Mouse (Mus musculus): Measurements from ENCODE around the gene Rassf10. TPM values are rescaled to one million over a fixed set of nuclear protein-coding genes. Genes with fewer than 3 reads are reported as not detected.

The Rassf10 gene
- polyA plus RNA-seq, 2 experiments: 0.01 to 0.04 TPM

GRCm38 (mm10) chr7:112955955-112956354 lies 2.2 kb downstream of the Rassf10 start:
- Histone ChIP-seq H3K4me1 (replicated peaks; ENCODE audit: control insufficient read depth in 2 of 2, insufficient read depth in 2 of 2, low read length in 1 of 2) (no peaks in the 10 kb centered on the region), H3K9me3 (ENCODE audit: control insufficient read depth, low read length) (no peaks in the 10 kb centered on the region), H3K4me3 (ENCODE audit: insufficient read depth in 1 of 2, low read depth in 2 of 2, low read length in 2 of 2) (no peak overlapping the region), H3K27me3 (ENCODE audit: control insufficient read depth, insufficient read depth, low read length) (peaks cover 33% of the 10 kb centered on the region), H3K36me3 (replicated peaks; ENCODE audit: control insufficient read depth, insufficient read depth, low read depth) (no peaks in the 10 kb centered on the region), H3K4me2 (ENCODE audit: low read depth) (no peak overlapping the region), H3K27ac (no peak overlapping the region), H3K9ac (replicated peaks) (no peak overlapping the region)
- ATAC-seq (ENCODE audit: insufficient read depth) (no peak), DNase-seq (ENCODE audit: low read depth in 3 of 3, low spot score in 3 of 3) (no peak)
- TF ChIP-seq CTCF (IDR thresholded peaks at IDR 0.05; ENCODE audit: low read depth): no peak
- TF ChIP-seq EP300 (IDR thresholded peaks at IDR 0.05; ENCODE audit: low read depth): no peak
- 27% methylated on average over 3 of the region's 3 CpGs for WGBS (ENCODE audit: insufficient replicate concordance)

- Histone ChIP-seq H3K36me3 (replicated peaks; ENCODE audit: control insufficient read depth, insufficient read depth, low read depth) (no peaks in the 10 kb centered on the region), H3K9me3 (ENCODE audit: control insufficient read depth, low read length) (no peaks in the 10 kb centered on the region), H3K9ac (replicated peaks) (no peak overlapping the region), H3K27me3 (ENCODE audit: control insufficient read depth, insufficient read depth, low read length) (peaks cover 33% of the 10 kb centered on the region), H3K4me2 (ENCODE audit: low read depth) (no peak overlapping the region), H3K4me3 (ENCODE audit: insufficient read depth in 1 of 2, low read depth in 2 of 2, low read length in 2 of 2) (no peak overlapping the region), H3K27ac (no peak overlapping the region), H3K4me1 (replicated peaks; ENCODE audit: control insufficient read depth in 2 of 2, insufficient read depth in 2 of 2, low read length in 1 of 2) (no peaks in the 10 kb centered on the region)
- WGBS (ENCODE audit: insufficient replicate concordance): 40% methylated on average over 7 of the region's 7 CpGs
- TF ChIP-seq CTCF (IDR thresholded peaks at IDR 0.05; ENCODE audit: low read depth) (no peak), EP300 (IDR thresholded peaks at IDR 0.05; ENCODE audit: low read depth) (no peak)
- DNase-seq (ENCODE audit: low read depth in 3 of 3, low spot score in 3 of 3) (no peak), ATAC-seq (ENCODE audit: insufficient read depth) (no peak)
These were observed 3.2 kb downstream of the Rassf10 start for GRCm38 (mm10) chr7:112956961-112957360.

GRCm38 (mm10) chr7:112957630-112958029 lies 3.9 kb downstream of the Rassf10 start:
- ATAC-seq (ENCODE audit: insufficient read depth): no peak
- Histone ChIP-seq H3K27ac (no peak overlapping the region), H3K4me1 (replicated peaks; ENCODE audit: control insufficient read depth in 2 of 2, insufficient read depth in 2 of 2, low read length in 1 of 2) (no peaks in the 10 kb centered on the region), H3K27me3 (ENCODE audit: control insufficient read depth, insufficient read depth, low read length) (peaks cover 33% of the 10 kb centered on the region), H3K4me2 (ENCODE audit: low read depth) (no peak overlapping the region), H3K9ac (replicated peaks) (no peak overlapping the region), H3K9me3 (ENCODE audit: control insufficient read depth, low read length) (no peaks in the 10 kb centered on the region), H3K4me3 (ENCODE audit: insufficient read depth in 1 of 2, low read depth in 2 of 2, low read length in 2 of 2) (no peak overlapping the region), H3K36me3 (replicated peaks; ENCODE audit: control insufficient read depth, insufficient read depth, low read depth) (no peaks in the 10 kb centered on the region)
- 59% methylated on average over 6 of the region's 6 CpGs for WGBS (ENCODE audit: insufficient replicate concordance)
- TF ChIP-seq CTCF (IDR thresholded peaks at IDR 0.05; ENCODE audit: low read depth) (no peak), EP300 (IDR thresholded peaks at IDR 0.05; ENCODE audit: low read depth) (no peak)
- DNase-seq (ENCODE audit: low read depth in 3 of 3, low spot score in 3 of 3): no peak

GRCm38 (mm10) chr7:112966382-112966781 lies 12.6 kb downstream of the Rassf10 start:
- DNase-seq (ENCODE audit: low read depth in 3 of 3, low spot score in 3 of 3): no peak
- no peak overlapping the region for H3K27ac ChIP-seq
- H3K9ac ChIP-seq (replicated peaks): no peak overlapping the region
- no peak overlapping the region for H3K4me2 ChIP-seq (ENCODE audit: low read depth)
- H3K4me3 ChIP-seq (ENCODE audit: insufficient read depth in 1 of 2, low read depth in 2 of 2, low read length in 2 of 2): no peak overlapping the region
- no peaks in the 10 kb centered on the region for H3K9me3 ChIP-seq (ENCODE audit: control insufficient read depth, low read length)
- no peaks in the 10 kb centered on the region for H3K27me3 ChIP-seq (ENCODE audit: control insufficient read depth, insufficient read depth, low read length)
- no peak for ATAC-seq (ENCODE audit: insufficient read depth)
- no peak for TF ChIP-seq CTCF (IDR thresholded peaks at IDR 0.05; ENCODE audit: low read depth)
- TF ChIP-seq EP300 (IDR thresholded peaks at IDR 0.05; ENCODE audit: low read depth): no peak
- WGBS (ENCODE audit: insufficient replicate concordance): 41% methylated on average over 6 of the region's 6 CpGs
- no peaks in the 10 kb centered on the region for H3K4me1 ChIP-seq (replicated peaks; ENCODE audit: control insufficient read depth in 2 of 2, insufficient read depth in 2 of 2, low read length in 1 of 2)
- no peaks in the 10 kb centered on the region for H3K36me3 ChIP-seq (replicated peaks; ENCODE audit: control insufficient read depth, insufficient read depth, low read depth)

- TF ChIP-seq CTCF (IDR thresholded peaks at IDR 0.05; ENCODE audit: low read depth) (no peak), EP300 (IDR thresholded peaks at IDR 0.05; ENCODE audit: low read depth) (no peak)
- no peak for ATAC-seq (ENCODE audit: insufficient read depth)
- no peaks in the 10 kb centered on the region for H3K9me3 ChIP-seq (ENCODE audit: control insufficient read depth, low read length)
- no peak overlapping the region for H3K4me3 ChIP-seq (ENCODE audit: insufficient read depth in 1 of 2, low read depth in 2 of 2, low read length in 2 of 2)
- no peak overlapping the region for H3K27ac ChIP-seq
- H3K36me3 ChIP-seq (replicated peaks; ENCODE audit: control insufficient read depth, insufficient read depth, low read depth): no peaks in the 10 kb centered on the region
- no peak overlapping the region for H3K4me2 ChIP-seq (ENCODE audit: low read depth)
- no peaks in the 10 kb centered on the region for H3K27me3 ChIP-seq (ENCODE audit: control insufficient read depth, insufficient read depth, low read length)
- no peak overlapping the region for H3K9ac ChIP-seq (replicated peaks)
- DNase-seq (ENCODE audit: low read depth in 3 of 3, low spot score in 3 of 3): no peak
- H3K4me1 ChIP-seq (replicated peaks; ENCODE audit: control insufficient read depth in 2 of 2, insufficient read depth in 2 of 2, low read length in 1 of 2): no peaks in the 10 kb centered on the region
- WGBS (ENCODE audit: insufficient replicate concordance): 31% methylated on average over 3 of the region's 3 CpGs
These were observed 13.0 kb downstream of the Rassf10 start for GRCm38 (mm10) chr7:112966786-112967185.

Measured in liver, embryonic 14.5 days (tissue).